Mouse (Mus musculus): ENCODE results near the gene Tmed5. TPM values are rescaled to one million over a fixed set of nuclear protein-coding genes. Genes with fewer than 3 reads are reported as not detected.
"Not testable (repeated sequence)": the region's sequence is repeated elsewhere in the genome, so short reads cannot be mapped to it uniquely, and the experiment has no call there.

Tmed5 gene
- polyA plus RNA-seq (2012; rRNA removed) = 23.3 and 44.5 TPM in 2 replicates

GRCm38 (mm10) chr5:108132441-108133243 lies at the start of gene Tmed5, which contains the start of gene Ccdc18:
TSS of gene Tmed5 (minus strand) at chr5:108132620.
TSS of gene Ccdc18 (plus strand) at chr5:108132875.
- peak; percentile 98 for DNase-seq (ENCODE audit: low read depth, low spot score)
- under 1% methylated on average over 65 of the region's 65 CpGs for WGBS

DNA sequence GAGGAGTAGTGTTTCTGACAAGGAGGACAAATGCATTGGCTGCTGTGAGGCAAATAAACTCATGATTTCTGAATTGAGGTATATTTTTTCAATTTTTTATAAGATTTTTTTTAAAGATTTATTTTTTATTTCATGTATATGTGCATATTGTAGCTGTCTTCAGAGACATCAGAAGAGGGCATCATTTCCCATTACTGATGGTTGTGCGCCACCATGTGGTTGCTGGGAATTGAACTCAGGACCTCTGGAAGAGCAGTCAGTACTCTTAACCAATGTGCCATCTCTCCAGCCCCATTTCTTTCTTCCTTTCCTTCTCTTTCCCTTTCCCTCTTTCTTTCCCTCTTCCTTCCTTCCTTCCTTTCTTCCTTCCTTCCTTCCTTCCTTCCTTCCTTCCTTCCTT lies 31.3 kb upstream of the Tmed5 start:
- DNase-seq (ENCODE audit: low read depth, low spot score) = no peak
- WGBS = 33% methylated on average over 1 of the region's 1 CpGs

- no peak for DNase-seq (ENCODE audit: low read depth, low spot score)
- 89% methylated on average over 2 of the region's 2 CpGs for WGBS
These were observed 28.4 kb upstream of the Tmed5 start for GRCm38 (mm10) chr5:108160796-108161195.

GRCm38 (mm10) chr5:108152592-108152991 lies 20.2 kb upstream of the Tmed5 start:
- no peak for DNase-seq (ENCODE audit: low read depth, low spot score)
- 92% methylated on average over 1 of the region's 1 CpGs for WGBS

- DNase-seq (ENCODE audit: low read depth, low spot score) = peak; percentile 37
- under 1% methylated on average over 32 of the region's 32 CpGs for WGBS
These were observed 475 bp downstream of the Tmed5 start for GRCm38 (mm10) chr5:108131849-108132440.

GRCm38 (mm10) chr5:108120221-108120900 lies 12.1 kb downstream of the Tmed5 start:
- WGBS = 93% methylated on average over 9 of the region's 9 CpGs
- no peak for DNase-seq (ENCODE audit: low read depth, low spot score)

- WGBS = 89% methylated on average over 4 of the region's 4 CpGs
These were observed 14.7 kb downstream of the Tmed5 start for GRCm38 (mm10) chr5:108117693-108118092.

DNA sequence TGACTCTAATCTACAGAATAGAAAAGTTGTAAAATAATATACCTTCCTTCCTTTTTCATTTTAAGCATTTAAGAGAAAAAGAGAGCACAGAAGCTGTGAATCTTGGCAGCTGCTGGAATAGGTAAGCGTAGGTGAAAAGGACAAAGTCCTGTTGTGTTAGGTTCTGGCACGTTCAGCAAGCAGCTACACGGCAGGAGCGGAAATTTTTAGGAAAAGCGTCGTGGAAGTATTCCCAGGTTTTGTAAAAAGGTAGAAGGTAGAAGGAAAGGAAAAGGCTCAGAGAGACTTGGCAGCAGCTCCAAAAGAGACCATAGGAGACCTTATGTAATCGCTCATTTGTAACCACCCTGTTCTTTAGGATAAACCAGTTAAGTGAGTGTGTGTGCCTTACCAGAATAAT lies 23.1 kb downstream of the Tmed5 start:
- DNase-seq (ENCODE audit: low read depth, low spot score) = no peak

More at GRCm38 (mm10) chr5:108117693-108118092, 14.7 kb downstream of the Tmed5 start:
- no peak for DNase-seq (ENCODE audit: low read depth, low spot score)

DNA sequence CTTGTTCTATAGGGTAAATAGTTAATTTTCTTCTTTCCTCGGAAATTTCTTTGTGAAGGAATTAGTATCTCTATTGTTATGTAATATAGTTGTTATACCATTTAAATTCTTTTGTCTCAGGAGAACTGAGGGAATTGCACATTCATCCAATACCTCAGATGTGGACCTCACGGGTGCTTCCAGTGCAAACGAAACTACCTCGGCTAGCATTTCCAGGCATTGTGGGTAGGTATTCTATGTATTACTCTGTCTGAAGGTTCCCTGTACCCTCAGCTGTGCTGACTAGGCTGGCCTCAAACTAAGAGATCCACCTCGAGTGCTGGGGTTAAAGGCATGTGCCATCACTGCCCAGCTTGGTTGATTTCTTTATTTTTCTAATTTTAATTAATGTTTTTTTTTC lies 28.1 kb downstream of the Tmed5 start:
- DNase-seq (ENCODE audit: low read depth, low spot score) = no peak
- WGBS = 87% methylated on average over 5 of the region's 5 CpGs

More for the DNA sequence above, 23.1 kb downstream of the Tmed5 start:
- WGBS = 69% methylated on average over 7 of the region's 7 CpGs

GRCm38 (mm10) chr5:108100196-108100595 lies 32.2 kb downstream of the Tmed5 start:
- no peak for DNase-seq (ENCODE audit: low read depth, low spot score)

- WGBS = 94% methylated on average over 3 of the region's 3 CpGs
- DNase-seq (ENCODE audit: low read depth, low spot score) = no peak
These were observed 34.7 kb downstream of the Tmed5 start for GRCm38 (mm10) chr5:108097676-108098075.

GRCm38 (mm10) chr5:108092731-108093130 lies 39.7 kb downstream of the Tmed5 start:
- not testable (repeated sequence) for DNase-seq (ENCODE audit: low read depth, low spot score)
- whole genome bisulfite sequencing = 96% methylated on average over 8 of the region's 8 CpGs

- no peak for DNase-seq (ENCODE audit: low read depth, low spot score)
- WGBS = 90% methylated on average over 2 of the region's 2 CpGs
These were observed 47.0 kb downstream of the Tmed5 start for GRCm38 (mm10) chr5:108085440-108085839.

GRCm38 (mm10) chr5:108082380-108082779 lies 50.0 kb downstream of the Tmed5 start:
- 45% methylated on average over 2 of the region's 2 CpGs for WGBS
- no peak for DNase-seq (ENCODE audit: low read depth, low spot score)

DNA sequence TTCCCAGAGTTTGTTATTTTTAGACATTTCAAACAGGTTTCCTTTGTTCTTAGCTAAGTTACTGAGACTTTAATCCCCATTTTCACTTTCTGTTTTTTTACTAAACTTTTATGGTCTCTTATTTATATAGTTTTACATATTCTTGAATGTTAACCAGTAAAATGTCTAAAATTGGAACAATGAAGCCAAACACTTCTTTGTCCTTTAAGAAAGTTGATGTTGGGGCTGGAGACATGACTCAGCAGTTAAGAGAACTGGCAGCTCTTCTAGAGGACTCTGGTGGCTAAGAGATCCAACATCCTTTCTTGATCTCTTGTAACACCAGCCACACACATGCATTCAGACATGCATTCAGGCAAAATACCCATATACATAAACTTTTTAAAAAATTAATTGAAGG lies 52.8 kb downstream of the Tmed5 start:
- DNase-seq (ENCODE audit: low read depth, low spot score) = no peak

GRCm38 (mm10) chr5:108076833-108077540 lies 55.4 kb downstream of the Tmed5 start:
- peak; percentile 57 for DNase-seq (ENCODE audit: low read depth, low spot score)
- WGBS = 38% methylated on average over 6 of the region's 6 CpGs

GRCm38 (mm10) chr5:108076241-108076640 lies 56.2 kb downstream of the Tmed5 start:
- no peak for DNase-seq (ENCODE audit: low read depth, low spot score)

DNA sequence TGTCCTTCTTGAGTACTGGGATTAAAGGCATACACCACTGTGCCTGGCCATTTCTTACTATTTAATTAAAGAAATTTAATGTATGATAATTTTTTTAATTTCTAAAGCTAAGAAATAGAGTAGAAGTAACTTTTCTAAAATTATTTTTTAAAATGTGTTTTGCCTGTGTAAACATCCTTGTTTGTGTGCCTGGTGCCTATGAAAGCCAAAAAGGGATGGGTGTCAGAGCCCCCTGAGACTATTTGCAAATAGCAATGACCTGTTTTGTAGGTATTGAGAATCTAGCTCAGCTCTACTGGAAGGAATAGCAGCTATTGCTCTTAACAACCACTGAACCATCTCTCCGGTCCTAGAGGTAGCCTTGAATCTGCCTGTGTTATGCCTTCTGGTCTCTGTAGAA lies 60.1 kb downstream of the Tmed5 start:
- 100% methylated on average over 1 of the region's 1 CpGs for WGBS
- DNase-seq (ENCODE audit: low read depth, low spot score) = no peak

DNA sequence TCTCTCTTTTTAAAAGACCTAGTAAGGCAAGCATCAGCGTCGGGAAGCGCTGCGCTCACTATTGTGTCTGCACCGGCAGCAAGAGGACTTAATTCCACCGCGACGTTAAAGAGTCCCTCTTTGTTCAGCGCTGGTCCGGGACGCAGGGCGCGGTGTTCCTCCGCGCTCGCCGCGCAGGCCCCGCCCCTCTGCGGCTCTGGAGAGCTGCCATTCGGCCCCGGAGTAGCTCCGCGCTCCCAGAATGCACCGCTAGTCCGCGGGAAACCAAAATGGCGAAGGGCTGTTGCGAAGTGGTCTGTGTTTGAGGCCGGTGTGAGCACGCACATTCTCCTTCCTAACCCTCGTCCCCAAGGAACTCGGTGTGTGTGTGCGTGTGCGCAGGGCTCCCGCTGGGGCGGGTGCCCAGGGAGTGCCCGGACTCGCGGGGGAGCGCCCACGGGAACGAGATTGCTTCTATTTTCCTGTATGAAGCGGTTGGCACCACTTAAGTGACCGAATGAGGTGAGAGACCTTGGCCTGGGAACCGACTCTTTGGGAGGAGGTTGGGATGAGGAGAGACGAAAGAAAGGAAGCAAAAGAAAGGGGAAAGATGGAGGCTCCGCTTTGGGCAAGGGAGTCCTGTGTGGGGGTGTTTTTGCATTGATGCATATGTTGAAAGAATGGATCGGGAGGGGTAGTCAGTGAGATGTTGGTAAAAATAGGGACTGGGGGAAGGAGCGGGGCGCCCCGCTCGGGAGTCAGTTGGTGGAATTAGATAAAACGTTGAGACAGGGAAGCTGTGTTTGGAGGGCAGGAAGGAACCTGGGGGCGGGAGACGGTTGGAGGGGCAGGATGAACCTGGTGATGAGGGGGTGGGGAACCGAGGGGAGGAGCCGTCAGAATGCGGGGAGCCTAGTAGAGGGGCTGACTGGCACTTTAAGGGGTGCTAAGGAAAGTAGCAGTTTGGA lies 66.7 kb downstream of the Tmed5 start, which contains the start of gene Mtf2:
Mtf2 (plus strand) TSS at position 210 of the 947 bp plus-strand sequence.
- WGBS = 1% methylated on average over 59 of the region's 59 CpGs

More for the DNA sequence above, 66.7 kb downstream of the Tmed5 start, which contains the start of gene Mtf2:
- DNase-seq (ENCODE audit: low read depth, low spot score) = peak; percentile 80
